Comparison of ENCODE assay signal across 18 mouse cellular contexts in genomic region chr5:117168351-117169100, GRCm38 (mm10).
"Had no signal": no experiment of that assay in that cellular context is flagged by ENCODE, and none has a peak within 500 bp of the region (broad histone marks: within the 10 kb centered on the region; RNA-seq: fewer than 3 reads in every experiment).

No protein-coding gene starts in this region.

- DNase-seq: liver, postnatal 0 days; lung, adult 2 months; lung, postnatal 14 days; lung, postnatal 36 days; right cerebral cortex, postnatal 25 days; right cerebral cortex, postnatal 4 days; spleen, adult 18-20 months; thymus, adult 18-20 months; thymus, postnatal 14 days; thymus, postnatal 36 days had no signal

- H3K27me3 ChIP-seq: liver, embryonic 15.5 days; lung, embryonic 15.5 days; megakaryocyte, embryonic 14.5 days; midbrain, embryonic 13.5 days; midbrain, embryonic 15.5 days; neural tube, embryonic 12.5 days had no signal

- H3K9me3 ChIP-seq: liver, embryonic 15.5 days; lung, embryonic 15.5 days; megakaryocyte, embryonic 14.5 days; midbrain, embryonic 13.5 days; midbrain, embryonic 15.5 days; neural tube, embryonic 12.5 days had no signal

- H3K27ac ChIP-seq: liver, embryonic 15.5 days; lung, embryonic 15.5 days; macrophage; midbrain, embryonic 13.5 days; midbrain, embryonic 15.5 days; neural tube, embryonic 12.5 days had no signal

- H3K36me3 ChIP-seq: lung, embryonic 15.5 days; midbrain, embryonic 13.5 days; midbrain, embryonic 15.5 days; neural tube, embryonic 12.5 days had no signal

- H3K4me3 ChIP-seq: liver, embryonic 15.5 days; lung, embryonic 15.5 days; megakaryocyte, embryonic 14.5 days; midbrain, embryonic 13.5 days; midbrain, embryonic 15.5 days; neural tube, embryonic 12.5 days had no signal

- H3K9ac ChIP-seq: liver, embryonic 15.5 days; liver, postnatal 0 days; lung, embryonic 15.5 days; midbrain, embryonic 13.5 days; midbrain, embryonic 15.5 days; neural tube, embryonic 12.5 days had no signal

- H3K4me1 ChIP-seq: midbrain, embryonic 13.5 days; midbrain, embryonic 15.5 days; neural tube, embryonic 12.5 days had no signal

- H3K4me2 ChIP-seq: liver, embryonic 15.5 days; lung, embryonic 15.5 days; midbrain, embryonic 11.5 days; midbrain, embryonic 13.5 days; midbrain, embryonic 15.5 days; neural tube, embryonic 12.5 days had no signal
